Mouse (Mus musculus): ENCODE measurements around the gene Becn1.

Becn1 gene

GRCm38 (mm10) chr11:101315665-101316500 lies 13.8 kb upstream of the Becn1 start, which contains the start of gene Psme3:
TSS of gene Psme3 (plus strand) at chr11:101316213.
- peak; percentile 90 for DNase-seq (ENCODE audit: low read depth, low spot score)

- DNase-seq (ENCODE audit: low read depth, low spot score): no peak
Measured at GRCm38 (mm10) chr11:101315082-101315650, 13.1 kb upstream of the Becn1 start.

- DNase-seq (ENCODE audit: low read depth, low spot score): no peak
Measured at GRCm38 (mm10) chr11:101314567-101314966, 12.5 kb upstream of the Becn1 start.

- DNase-seq (ENCODE audit: low read depth, low spot score): no peak
Measured at GRCm38 (mm10) chr11:101312150-101312549, 10.1 kb upstream of the Becn1 start.

GRCm38 (mm10) chr11:101311083-101311482 lies 9.0 kb upstream of the Becn1 start:
- DNase-seq (ENCODE audit: low read depth, low spot score): no peak

- DNase-seq (ENCODE audit: low read depth, low spot score): no peak
Measured at GRCm38 (mm10) chr11:101307744-101308143, 5.7 kb upstream of the Becn1 start.

- no peak for DNase-seq (ENCODE audit: low read depth, low spot score)
Measured at GRCm38 (mm10) chr11:101301299-101302003, 635 bp downstream of the Becn1 start.

- DNase-seq (ENCODE audit: low read depth, low spot score): no peak
Measured at GRCm38 (mm10) chr11:101300881-101301280, 1.2 kb downstream of the Becn1 start.

GRCm38 (mm10) chr11:101295191-101295590 lies 6.9 kb downstream of the Becn1 start:
- DNase-seq (ENCODE audit: low read depth, low spot score): no peak

GRCm38 (mm10) chr11:101291231-101291630 lies 10.9 kb downstream of the Becn1 start:
- no peak for DNase-seq (ENCODE audit: low read depth, low spot score)

- no peak for DNase-seq (ENCODE audit: low read depth, low spot score)
Measured at GRCm38 (mm10) chr11:101287306-101287705, 14.8 kb downstream of the Becn1 start.

GRCm38 (mm10) chr11:101283805-101284204 lies 18.3 kb downstream of the Becn1 start:
- DNase-seq (ENCODE audit: low read depth, low spot score): no peak

GRCm38 (mm10) chr11:101282896-101283295 lies 19.2 kb downstream of the Becn1 start:
- DNase-seq (ENCODE audit: low read depth, low spot score): no peak

GRCm38 (mm10) chr11:101280837-101281236 lies 21.2 kb downstream of the Becn1 start:
- no peak for DNase-seq (ENCODE audit: low read depth, low spot score)

- DNase-seq (ENCODE audit: low read depth, low spot score): no peak
Measured at GRCm38 (mm10) chr11:101279193-101279569, 22.9 kb downstream of the Becn1 start.

GRCm38 (mm10) chr11:101278223-101279192 lies 23.6 kb downstream of the Becn1 start, which contains the start of the genes Cntd1 and Coa3:
TSS of gene Cntd1 (plus strand) at chr11:101279012.
TSS of gene Coa3 (minus strand) at chr11:101279114.
- DNase-seq (ENCODE audit: low read depth, low spot score): peak; percentile 85

- DNase-seq (ENCODE audit: low read depth, low spot score): no peak
Measured at GRCm38 (mm10) chr11:101277381-101278222, 24.5 kb downstream of the Becn1 start.

- DNase-seq (ENCODE audit: low read depth, low spot score): no peak
Measured at GRCm38 (mm10) chr11:101276319-101277070, 25.6 kb downstream of the Becn1 start.

- no peak for DNase-seq (ENCODE audit: low read depth, low spot score)
Measured at GRCm38 (mm10) chr11:101275309-101275708, 26.8 kb downstream of the Becn1 start.
